Mouse (Mus musculus): ENCODE measurements around the gene Micu1.

GRCm38 (mm10) chr10:59894251-59895160, 192.2 kb downstream of the Micu1 start:
- TF ChIP-seq CTCF (IDR thresholded peaks at IDR 0.05; ENCODE audit: insufficient read depth, low read length) (peak; percentile 87), POLR2A (IDR thresholded peaks at IDR 0.05; ENCODE audit: borderline replicate concordance, extremely low read depth, low read depth, low read length) (0 out of 2 replicates have a peak, but pooled peaks have one; percentile 30)
